In the genomic region with DNA sequence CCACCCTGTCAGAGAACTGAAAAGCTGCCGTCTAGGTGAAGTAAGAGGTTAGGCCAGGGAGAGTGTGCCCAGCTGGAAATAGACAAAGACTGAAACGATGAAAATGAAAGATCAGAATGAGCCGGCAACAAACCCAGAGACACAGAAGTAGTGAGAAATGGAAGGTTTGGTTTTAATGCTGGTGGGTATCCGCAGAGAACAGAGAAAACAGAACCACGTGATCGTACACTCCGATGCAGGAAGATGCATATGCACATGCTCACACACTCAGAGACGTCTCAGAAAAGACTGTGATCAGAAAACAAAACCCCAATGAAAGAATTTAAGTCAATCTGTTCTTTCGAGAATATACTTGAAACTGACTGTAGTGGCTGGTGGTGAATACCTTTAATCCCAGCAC, we compare ENCODE assay signal across 27 mouse cellular contexts.
"Had no signal": no experiment of that assay in that cellular context is flagged by ENCODE, and none has a peak within 500 bp of the region (broad histone marks: within the 10 kb centered on the region; RNA-seq: fewer than 3 reads in every experiment).

No protein-coding gene starts in this region.

- ATAC-seq: forebrain, embryonic 13.5 days; forebrain, embryonic 14.5 days; forebrain, embryonic 15.5 days; forebrain, embryonic 16.5 days; forebrain, postnatal 0 days had no signal

- DNase-seq: cerebellum, adult 9-10 months; cerebellum, adult 9-11 months; cerebellum, postnatal 10 days; cerebellum, postnatal 14 days; cerebellum, postnatal 25 days; cerebellum, postnatal 36 days; embryo, embryonic 11 days; forebrain, postnatal 0 days; gastrocnemius, adult 2 months; gastrocnemius, postnatal 10 days; gastrocnemius, postnatal 14 days; gastrocnemius, postnatal 25 days; gastrocnemius, postnatal 36 days; heart, adult 11 months; heart, adult 18-20 months; heart, adult 2 months had no signal

- H3K9me3 ChIP-seq: embryonic facial prominence, embryonic 10.5 days; embryonic facial prominence, embryonic 12.5 days; embryonic facial prominence, embryonic 13.5 days; embryonic facial prominence, embryonic 15.5 days; forebrain, embryonic 10.5 days; forebrain, embryonic 12.5 days; forebrain, embryonic 13.5 days; forebrain, embryonic 15.5 days had no signal

- H3K27me3 ChIP-seq: embryonic facial prominence, embryonic 15.5 days; forebrain, embryonic 12.5 days; forebrain, embryonic 13.5 days; forebrain, embryonic 15.5 days had no signal

- H3K36me3 ChIP-seq: embryonic facial prominence, embryonic 10.5 days; embryonic facial prominence, embryonic 12.5 days; embryonic facial prominence, embryonic 13.5 days; embryonic facial prominence, embryonic 15.5 days; forebrain, embryonic 10.5 days; forebrain, embryonic 12.5 days; forebrain, embryonic 15.5 days had no signal

- H3K4me1 ChIP-seq: embryonic facial prominence, embryonic 10.5 days; embryonic facial prominence, embryonic 12.5 days; forebrain, embryonic 12.5 days had no signal

- H3K27ac ChIP-seq: embryonic facial prominence, embryonic 10.5 days; embryonic facial prominence, embryonic 12.5 days; embryonic facial prominence, embryonic 13.5 days; embryonic facial prominence, embryonic 15.5 days; forebrain, embryonic 10.5 days; forebrain, embryonic 12.5 days; forebrain, embryonic 13.5 days; forebrain, embryonic 15.5 days; gastrocnemius, adult 2 months; heart, adult 2 months had no signal

- H3K4me2 ChIP-seq: embryonic facial prominence, embryonic 12.5 days; embryonic facial prominence, embryonic 13.5 days; embryonic facial prominence, embryonic 15.5 days; forebrain, embryonic 12.5 days; forebrain, embryonic 13.5 days; forebrain, embryonic 15.5 days had no signal

- H3K4me3 ChIP-seq: embryonic facial prominence, embryonic 10.5 days; embryonic facial prominence, embryonic 12.5 days; embryonic facial prominence, embryonic 13.5 days; embryonic facial prominence, embryonic 15.5 days; erythroblast, embryonic 14.5 days; forebrain, embryonic 10.5 days; forebrain, embryonic 12.5 days; forebrain, embryonic 13.5 days; forebrain, embryonic 15.5 days; gastrocnemius, adult 2 months; heart, adult 2 months had no signal

- H3K9ac ChIP-seq: embryonic facial prominence, embryonic 12.5 days; embryonic facial prominence, embryonic 13.5 days; embryonic facial prominence, embryonic 15.5 days; forebrain, embryonic 12.5 days; forebrain, embryonic 13.5 days; forebrain, embryonic 15.5 days; forebrain, postnatal 0 days had no signal
